Mouse (Mus musculus) testis, adult 2 months (tissue): Measurements from ENCODE around the gene Krt76.

ENCODE experiments used
- CTCF ChIP-seq: fragments of 200-500 bp; IDR thresholded peaks from 2 replicates; pipeline ENCODE4 v1.5.1; 2012; ENCODE audit warnings: low read depth, mild to moderate bottlenecking, inconsistent platforms, low read length, moderate library complexity; ENCODE audit not compliant: control insufficient read depth, insufficient read depth, insufficient replicate concordance
- POLR2A ChIP-seq: fragments of 200-500 bp; IDR thresholded peaks from 2 replicates; pipeline ENCODE4 v1.6.1; 2012; ENCODE audit warnings: low read depth, mild to moderate bottlenecking, inconsistent platforms, low read length, moderate library complexity; ENCODE audit not compliant: control insufficient read depth

GRCm38 (mm10) chr15:101859735-101860170 is 33.0 kb downstream of the Krt76 start:
- TF ChIP-seq CTCF (no peak), POLR2A (no peak)
